Mouse (Mus musculus) myocyte (in vitro differentiated cells): Measurements from ENCODE around the gene Ankrd23.

Experiments
- E2F4 ChIP-seq: IDR thresholded peaks from one replicate; pipeline ENCODE4 v1.6.1; 2011; ENCODE audit warnings: mild to moderate bottlenecking, control low read depth, moderate library complexity; ENCODE audit not compliant: insufficient read depth
- MAX ChIP-seq: IDR thresholded peaks from one replicate; pipeline ENCODE4 v1.6.1; 2011; ENCODE audit warnings: low read depth, mild to moderate bottlenecking, control low read depth
- MYOD1 ChIP-seq, 3 experiments: IDR thresholded peaks; one replicate each; pipeline ENCODE4 v1.6.1; 2011; ENCODE audit warnings: control low read depth in 2 of 3, low read depth in 2 of 3, mild to moderate bottlenecking in 2 of 3, moderate library complexity in 1 of 3; ENCODE audit not compliant: insufficient read length in 2 of 3, control insufficient read depth in 1 of 3
- POLR2A ChIP-seq: IDR thresholded peaks from one replicate; pipeline ENCODE4 v1.6.1; 2011; ENCODE audit warnings: low read depth, mild to moderate bottlenecking, control low read depth, moderate library complexity; ENCODE audit not compliant: insufficient read length
- REST ChIP-seq: IDR thresholded peaks from one replicate; pipeline ENCODE4 v1.6.1; 2011; ENCODE audit warnings: mild to moderate bottlenecking, control low read depth, moderate library complexity; ENCODE audit not compliant: insufficient read depth, insufficient read length
- SRF ChIP-seq: IDR thresholded peaks from one replicate; pipeline ENCODE4 v1.6.1; 2011; ENCODE audit warnings: low read depth; ENCODE audit not compliant: control insufficient read depth, insufficient read length
- TCF3 ChIP-seq: IDR thresholded peaks from one replicate; pipeline ENCODE4 v1.6.1; 2011; ENCODE audit warnings: low read depth, control low read depth; ENCODE audit not compliant: insufficient read length
- USF1 ChIP-seq: IDR thresholded peaks from one replicate; pipeline ENCODE4 v1.6.1; 2011; ENCODE audit warnings: low read depth, mild to moderate bottlenecking, control low read depth, moderate library complexity

- no peak for TF ChIP-seq POLR2A
- no peak for TF ChIP-seq MYOD1 (IDR thresholded peaks at IDR 0.05; ENCODE audit: control insufficient read depth in 1 of 3, insufficient read length in 2 of 3, low read depth in 2 of 3)
- no peak for TF ChIP-seq USF1
- TF ChIP-seq MAX: no peak
- no peak for TF ChIP-seq E2F4
- TF ChIP-seq TCF3: no peak
- TF ChIP-seq REST: no peak
- TF ChIP-seq SRF: no peak
Measured at GRCm38 (mm10) chr1:36492416-36493139, 44.1 kb downstream of the Ankrd23 start.
